Mouse (Mus musculus) Muller cell, postnatal 12 days (primary cell): Measurements from ENCODE around the gene Mier2.

ENCODE experiments used
- DNase-seq: peaks from one replicate; pipeline ENCODE4 v3.0.0-alpha.2; 2015; ENCODE audit errors: inconsistent ontology term

The Mier2 gene

DNA sequence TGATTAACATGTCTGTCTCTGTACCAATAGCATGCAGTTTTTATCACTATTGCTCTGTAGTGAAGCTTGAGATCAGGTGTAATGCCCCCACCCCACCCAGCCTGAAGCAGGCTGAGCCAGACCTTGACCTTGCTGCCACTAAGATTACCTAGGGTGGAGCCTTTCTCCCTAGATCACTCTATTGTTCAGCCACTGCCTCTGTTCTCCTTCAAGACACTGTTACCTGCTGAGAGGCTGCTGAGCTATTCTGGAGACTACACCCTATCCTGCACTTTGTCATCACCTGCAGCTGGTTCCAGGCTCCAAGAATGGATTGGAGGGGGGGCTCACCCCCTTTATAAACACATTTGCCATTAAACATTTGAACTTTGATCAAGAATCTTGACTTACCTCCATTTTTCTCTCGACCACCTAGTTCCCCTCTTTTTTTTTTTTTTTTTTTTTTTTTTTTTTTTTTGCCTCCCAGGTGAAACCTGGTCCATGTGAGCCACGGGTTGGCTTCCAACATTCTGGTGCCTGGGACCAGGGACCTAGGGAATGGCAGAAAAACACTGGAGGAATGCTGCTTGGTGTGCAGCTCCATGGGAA, 58.2 kb downstream of the Mier2 start:
- no peak for DNase-seq

DNA sequence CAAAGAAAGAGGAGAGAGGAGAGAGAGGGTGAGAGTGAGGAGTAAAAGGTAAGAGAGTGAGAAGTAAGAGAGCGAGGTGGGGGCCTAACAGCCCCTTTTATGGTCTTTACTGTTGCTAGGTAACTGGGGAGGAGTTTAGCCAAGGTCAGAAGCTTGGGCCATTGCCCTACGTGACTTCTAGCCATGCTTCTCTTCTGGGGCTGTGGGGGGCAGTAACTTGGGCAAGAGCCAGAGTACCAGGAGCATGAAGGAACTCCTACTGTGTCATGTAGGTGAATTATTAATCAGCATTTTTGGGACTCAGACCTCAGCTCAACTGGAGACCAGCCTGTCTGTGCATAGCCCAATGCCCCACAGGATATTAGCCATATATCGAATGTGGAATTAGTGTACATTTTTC, 59.1 kb downstream of the Mier2 start:
- no peak for DNase-seq
